ENCODE assay signal across 16 mouse cellular contexts in genomic region chr5:147365995-147366765, GRCm38 (mm10). TPM values are rescaled to one million over a fixed set of nuclear protein-coding genes. Genes with fewer than 3 reads are reported as not detected.
DNase-seq lines count a peak whose midpoint lies in the region; ATAC-seq and TF ChIP-seq lines count a peak whose summit lies in the region.
"Had no signal": no experiment of that assay in that cellular context is flagged by ENCODE, and none has a peak within 500 bp of the region (broad histone marks: within the 10 kb centered on the region; RNA-seq: fewer than 3 reads in every experiment).

No protein-coding gene starts in this region.

- 45% methylated on average over 16 of the region's 16 CpGs for WGBS in lung, embryonic 14.5 days

- DNase-seq in lung, embryonic 14.5 days = peak; percentile 5
- no peak for DNase-seq in lung, postnatal 36 days
- DNase-seq in naive thymus-derived CD4-positive, alpha-beta T cell, adult 2 months (ENCODE audit: low read depth) = peak; percentile 74
- no peak for DNase-seq in left cerebral cortex, adult 9 months (ENCODE audit: low spot score in 2 of 2)
- DNase-seq in MN1 (ENCODE audit: low spot score) = no peak
- no peak for DNase-seq in testis, postnatal 10 days (ENCODE audit: low spot score)
- DNase-seq: cerebellum, adult 2 months; gastrocnemius, postnatal 14 days; lung, adult 2 months; right cerebral cortex, postnatal 25 days had no signal

- H3K27me3 ChIP-seq in lung, embryonic 14.5 days (ENCODE audit: insufficient read depth, low read length) = no peaks in the 10 kb centered on the region
- H3K27me3 ChIP-seq: embryonic facial prominence, embryonic 12.5 days; forebrain, embryonic 12.5 days had no signal

- H3K9ac ChIP-seq in lung, embryonic 14.5 days = no peak overlapping the region
- H3K9ac ChIP-seq: embryonic facial prominence, embryonic 12.5 days; forebrain, embryonic 12.5 days had no signal

- H3K27ac ChIP-seq in lung, embryonic 14.5 days (ENCODE audit: low read depth) = no peak overlapping the region
- H3K27ac ChIP-seq: embryonic facial prominence, embryonic 12.5 days; forebrain, embryonic 12.5 days had no signal

- H3K4me2 ChIP-seq in lung, embryonic 14.5 days = no peak overlapping the region
- H3K4me2 ChIP-seq: embryonic facial prominence, embryonic 12.5 days; forebrain, embryonic 12.5 days had no signal

- H3K9me3 ChIP-seq in lung, embryonic 14.5 days (ENCODE audit: low read depth, low read length) = no peaks in the 10 kb centered on the region
- H3K9me3 ChIP-seq: embryonic facial prominence, embryonic 12.5 days; forebrain, embryonic 12.5 days had no signal

- H3K4me3 ChIP-seq in lung, embryonic 14.5 days (ENCODE audit: low read depth, low read length) = no peak overlapping the region
- H3K4me3 ChIP-seq: embryonic facial prominence, embryonic 12.5 days; forebrain, embryonic 12.5 days had no signal

- ATAC-seq in lung, embryonic 14.5 days (ENCODE audit: insufficient read depth) = no peak
- ATAC-seq in granulocyte monocyte progenitor cell, adult 5-6 weeks (replicated peaks; ENCODE audit: poor library complexity, severe bottlenecking) = peak; percentile 51
- ATAC-seq: midbrain, embryonic 16.5 days had no signal

- no peaks in the 10 kb centered on the region for H3K36me3 ChIP-seq in lung, embryonic 14.5 days (ENCODE audit: insufficient read depth)
- H3K36me3 ChIP-seq: embryonic facial prominence, embryonic 12.5 days; forebrain, embryonic 12.5 days had no signal

- H3K4me1 ChIP-seq in lung, embryonic 14.5 days (ENCODE audit: insufficient read depth) = no peaks in the 10 kb centered on the region
- H3K4me1 ChIP-seq: embryonic facial prominence, embryonic 12.5 days; forebrain, embryonic 12.5 days had no signal

- TF ChIP-seq CTCF in lung, embryonic 14.5 days (IDR thresholded peaks at IDR 0.05; ENCODE audit: low read depth) = no peak

RNA-seq across cellular contexts. Expression of gene Flt3, which starts 34.1 kb away (rescaled TPM):
- polyA plus RNA-seq in lung, embryonic 14.5 days (2014; fragmentation: Nextera tagmentation; extraction: Ambion mirVana) = 0.07 and 0.16 TPM in 2 replicates
- total RNA-seq in granulocyte monocyte progenitor cell, adult 5-6 weeks (2014; fragmentation: Nextera tagmentation) = 5.3 and 12.4 TPM in 2 replicates
- total RNA-seq in granulocyte monocyte progenitor cell, adult 5-6 weeks (2017) = 4.7 and 7.3 TPM in 2 replicates
- total RNA-seq: gastrocnemius, postnatal 14 days had no signal

RNA-seq across cellular contexts. Expression of gene Urad, which starts 43.9 kb away (rescaled TPM):
- not detected in 2 replicates for polyA plus RNA-seq in lung, embryonic 14.5 days (2014; fragmentation: Nextera tagmentation; extraction: Ambion mirVana)
- total RNA-seq in granulocyte monocyte progenitor cell, adult 5-6 weeks (2014; fragmentation: Nextera tagmentation) = not detected in 2 replicates
- total RNA-seq in granulocyte monocyte progenitor cell, adult 5-6 weeks (2017) = not detected in 2 replicates
- total RNA-seq: gastrocnemius, postnatal 14 days; left cerebral cortex, postnatal 25 days had no signal
- polyA plus RNA-seq: cerebellum, adult 2 months; embryonic facial prominence, embryonic 12.5 days; forebrain, embryonic 12.5 days; heart, postnatal 0 days; lung, adult 2 months; midbrain, embryonic 16.5 days had no signal

RNA-seq across cellular contexts. Expression of gene Cdx2, which starts 59.1 kb away (rescaled TPM):
- polyA plus RNA-seq in lung, embryonic 14.5 days (2014; fragmentation: Nextera tagmentation; extraction: Ambion mirVana) = not detected in 2 replicates
- total RNA-seq in granulocyte monocyte progenitor cell, adult 5-6 weeks (2014; fragmentation: Nextera tagmentation) = not detected in 2 replicates
- total RNA-seq in granulocyte monocyte progenitor cell, adult 5-6 weeks (2017) = not detected in 2 replicates
- total RNA-seq: gastrocnemius, postnatal 14 days; left cerebral cortex, postnatal 25 days had no signal
- polyA plus RNA-seq: cerebellum, adult 2 months; embryonic facial prominence, embryonic 12.5 days; forebrain, embryonic 12.5 days; heart, postnatal 0 days; lung, adult 2 months; midbrain, embryonic 16.5 days had no signal

Comparison
In these comparisons a context has a peak if more than half of its experiments do, and no peak if none do; other contexts are left out.
1. DNase-seq: peak in lung, embryonic 14.5 days (single experiment) and naive thymus-derived CD4-positive, alpha-beta T cell, adult 2 months (single experiment); none in lung, postnatal 36 days (single experiment), left cerebral cortex, adult 9 months (0 of 2), MN1 (single experiment) and testis, postnatal 10 days (single experiment).